Mouse (Mus musculus): ENCODE measurements at regions not wholly inside any gene's neighbourhood (a gene's known extent, or its start where the extent isn't known, plus 50 kb on each side); places are given as distances from the start of the nearest gene placed in this dataset.

DNA sequence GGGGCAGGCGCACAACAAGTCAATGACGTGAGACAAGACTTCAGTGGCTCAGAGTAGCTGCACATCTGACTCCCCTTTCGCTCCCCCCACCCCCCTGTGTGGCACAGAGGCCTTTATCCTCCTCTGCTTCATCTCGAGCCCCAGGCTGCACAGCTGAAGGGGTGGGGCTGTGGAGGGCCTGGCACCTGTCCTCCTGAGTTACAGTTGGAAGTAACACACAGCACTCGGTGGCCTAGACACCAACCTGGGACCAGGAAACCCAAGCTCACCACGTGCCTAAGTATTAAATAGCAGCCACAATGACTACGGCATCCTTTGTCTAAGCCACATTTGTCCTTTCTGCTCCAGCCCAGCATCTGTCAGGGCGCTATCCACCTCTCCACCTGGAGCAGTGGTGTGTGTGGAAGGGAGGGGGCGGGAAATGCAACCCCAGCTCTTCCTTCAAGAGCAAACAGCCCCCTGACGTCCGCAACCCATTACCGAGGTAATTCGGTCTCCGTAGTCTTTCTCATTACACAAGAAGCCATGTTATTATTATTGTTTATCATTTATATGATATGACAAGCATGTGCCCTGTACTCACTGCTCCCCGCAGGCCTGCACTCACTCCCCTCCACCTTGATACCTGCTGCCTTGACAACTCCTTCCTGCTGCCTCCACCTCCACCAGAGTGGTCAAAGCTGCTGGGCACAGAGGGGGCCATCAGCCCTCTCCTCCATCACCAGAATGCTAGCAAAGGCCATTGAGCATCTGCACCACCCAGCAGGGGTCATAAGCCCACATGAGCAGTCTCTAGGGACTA lies 73.7 kb upstream of the Igsf21 start:
- DNase-seq (ENCODE audit: low spot score in 2 of 2) = no peak

DNA sequence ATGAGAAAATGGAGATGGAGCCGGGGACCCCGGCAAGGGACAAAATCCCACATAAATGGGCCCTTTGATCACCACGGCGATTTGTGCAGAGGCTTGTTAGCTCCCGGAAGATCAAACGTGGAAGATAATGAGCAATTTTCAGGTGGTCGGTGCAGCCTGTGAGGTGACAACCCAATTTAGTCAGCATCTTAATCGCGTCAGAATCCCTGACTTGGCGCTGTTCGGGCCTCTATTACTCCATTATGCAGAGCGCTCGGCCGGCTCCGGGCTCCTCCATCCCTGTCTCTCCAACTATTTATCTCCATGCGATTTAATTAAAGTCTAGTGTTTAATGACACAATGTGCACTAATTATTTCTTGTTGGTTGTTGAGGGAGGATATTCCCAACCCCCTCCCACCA lies 66.1 kb upstream of the Igsf21 start:
- DNase-seq (ENCODE audit: low spot score in 2 of 2) = no peak

DNA sequence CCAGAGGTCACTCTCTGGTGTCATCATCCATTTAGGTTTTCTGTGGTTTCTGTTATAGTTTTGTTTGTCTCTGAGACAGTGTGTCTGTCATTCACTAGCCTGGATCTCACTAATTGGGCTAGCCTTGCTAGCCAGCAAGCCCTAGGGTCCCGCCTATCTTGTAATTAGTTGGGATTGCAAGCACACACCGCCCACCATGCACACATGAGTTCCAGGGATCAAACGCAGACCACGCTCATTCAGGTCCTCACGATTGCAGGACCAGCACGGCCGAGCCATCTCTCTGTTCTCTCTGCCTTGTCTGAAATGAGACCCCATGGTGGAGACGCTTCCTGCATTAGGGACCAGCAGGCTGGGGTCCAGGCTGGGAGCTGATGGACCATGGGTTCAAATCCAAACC lies 60.9 kb upstream of the Igsf21 start:
- no peak for DNase-seq (ENCODE audit: low spot score in 2 of 2)

GRCm38 (mm10) chr4:140304960-140305359 lies 58.4 kb upstream of the Igsf21 start:
- no peak for DNase-seq (ENCODE audit: low spot score in 2 of 2)

DNA sequence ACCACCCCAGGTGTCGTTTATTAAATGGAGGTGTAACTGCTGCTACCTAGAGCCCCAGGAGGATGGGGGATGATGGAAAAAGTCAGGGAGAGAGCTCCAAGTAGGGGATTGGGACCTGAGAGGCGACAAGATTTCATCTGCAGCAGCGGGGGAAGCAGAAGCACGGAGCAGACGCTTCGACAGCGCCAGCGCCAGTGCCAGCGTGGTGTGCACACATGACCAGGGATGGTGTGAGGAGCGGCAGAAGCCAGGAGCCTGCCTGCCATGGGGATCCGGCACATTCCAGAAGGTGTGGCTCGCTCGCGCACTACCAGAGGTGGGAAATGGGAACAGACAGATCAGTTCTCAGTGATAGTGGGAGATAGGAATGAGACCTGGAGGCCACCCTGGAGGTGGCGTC lies 55.1 kb upstream of the Igsf21 start:
- DNase-seq (ENCODE audit: low spot score in 2 of 2) = no peak

DNA sequence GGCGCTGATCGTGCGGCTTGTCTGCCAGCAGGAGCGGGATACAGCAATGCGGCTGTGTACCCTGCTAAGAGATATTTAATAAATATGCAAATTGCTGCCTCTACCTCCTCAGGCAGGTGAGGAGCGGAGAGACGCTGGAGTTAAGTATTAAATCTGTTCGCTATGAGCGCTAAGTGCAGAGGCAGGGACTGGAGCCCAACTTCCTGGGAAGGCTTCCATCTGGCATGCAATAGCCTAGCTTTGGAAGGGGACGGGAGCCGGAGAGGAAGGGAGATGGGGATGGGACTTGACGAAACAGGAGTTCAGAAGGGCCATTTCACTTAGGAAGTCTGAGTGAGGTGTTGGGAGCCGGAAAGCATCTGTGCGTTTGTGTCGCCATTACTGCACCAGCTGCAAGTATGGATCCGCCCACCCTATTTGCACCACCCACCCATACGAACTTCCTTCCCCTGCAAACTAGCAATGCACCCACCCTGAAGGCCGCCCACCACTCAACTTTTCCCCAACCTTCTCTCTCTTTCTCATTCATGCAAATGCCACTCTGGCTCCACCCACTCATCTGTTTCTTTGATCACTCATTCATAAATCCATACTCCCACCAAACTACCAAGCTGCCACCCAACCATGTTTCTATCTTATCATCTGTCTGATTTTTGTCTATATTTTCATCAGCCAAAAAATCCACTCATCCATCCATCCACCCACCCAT lies 51.5 kb upstream of the Igsf21 start:
- no peak for DNase-seq (ENCODE audit: low spot score in 2 of 2)
